Mouse (Mus musculus) heart, postnatal 0 days (tissue): ENCODE measurements around the gene Med11.

ENCODE experiments used
- CTCF ChIP-seq: IDR thresholded peaks from 2 replicates; pipeline ENCODE4 v1.5.1; 2016; ENCODE audit warnings: antibody characterized with exemption, control low read depth, low read depth
- EP300 ChIP-seq: IDR thresholded peaks from 2 replicates; pipeline ENCODE4 v1.6.1; 2016; ENCODE audit warnings: antibody characterized with exemption, low read depth

GRCm38 (mm10) chr11:70440637-70441036 is 11.1 kb upstream of the Med11 start:
- TF ChIP-seq CTCF (no peak), EP300 (no peak)
